Comparison of ENCODE assay signal across 8 mouse cellular contexts in the genomic region with DNA sequence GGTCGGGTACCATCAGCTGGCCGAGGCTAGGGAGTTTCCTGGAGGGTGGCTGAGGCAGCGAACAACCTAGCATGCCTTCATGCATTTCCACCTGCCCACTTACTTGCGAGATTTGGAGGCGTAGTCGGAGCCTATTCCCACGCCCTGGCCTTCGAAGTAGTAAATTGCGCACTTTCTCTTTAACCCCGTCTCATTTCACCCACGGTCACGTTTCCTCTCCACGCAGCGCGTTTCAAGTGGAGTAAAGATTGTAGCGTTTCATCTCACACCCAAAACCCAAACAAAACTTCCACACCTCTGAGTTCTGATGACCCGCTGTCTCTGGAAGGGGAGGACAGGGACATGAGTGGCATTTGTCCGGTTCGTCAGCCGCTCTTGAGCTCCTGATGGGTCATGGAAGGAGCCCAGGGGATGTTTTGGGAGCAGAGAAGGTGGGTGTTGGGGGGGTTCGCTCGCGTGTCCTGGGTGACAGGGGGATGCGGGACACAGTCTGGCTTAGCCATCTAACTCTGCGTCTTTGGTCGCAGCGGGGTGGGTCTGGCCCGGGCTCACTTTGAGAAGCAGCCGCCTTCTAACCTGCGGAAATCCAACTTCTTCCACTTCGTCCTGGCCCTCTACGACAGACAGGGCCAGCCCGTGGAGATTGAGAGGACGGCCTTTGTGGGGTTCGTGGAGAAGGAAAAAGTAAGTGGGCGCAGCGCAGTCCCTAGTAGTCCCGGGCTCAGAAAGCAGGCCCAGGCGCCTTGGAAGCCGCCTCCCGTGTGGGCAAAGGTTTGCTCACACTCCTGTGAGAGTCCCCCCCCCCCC. TPM values are rescaled to one million over a fixed set of nuclear protein-coding genes. Genes with fewer than 3 reads are reported as not detected.
DNase-seq lines count a peak whose midpoint lies in the region; ATAC-seq and TF ChIP-seq lines count a peak whose summit lies in the region.

No protein-coding gene starts in this region.

- no peak for ATAC-seq in embryonic facial prominence, embryonic 13.5 days (ENCODE audit: insufficient number of reproducible peaks, insufficient read depth, low FRiP score, low TSS enrichment, low read depth)
- ATAC-seq in liver, postnatal 0 days: no peak
- ATAC-seq in activated CD4-positive, CD25-positive, alpha-beta regulatory T cell, adult 4 months: no peak

- peak overlapping the region; percentile 79 for H3K9ac ChIP-seq in embryonic facial prominence, embryonic 13.5 days
- H3K9ac ChIP-seq in liver, postnatal 0 days (replicated peaks): peak overlapping the region; percentile 30

- no peak for TF ChIP-seq CTCF in testis, adult 2 months (IDR thresholded peaks at IDR 0.05; ENCODE audit: control insufficient read depth, insufficient read depth, insufficient replicate concordance, low read depth, low read length)
- TF ChIP-seq CTCF in liver, postnatal 0 days (IDR thresholded peaks at IDR 0.05; ENCODE audit: low read depth): no peak

- peaks cover 8% of the 10 kb centered on the region; the same call in 1 of the 2 replicates for H3K4me1 ChIP-seq in testis, adult 2 months (ENCODE audit: control insufficient read depth, insufficient read depth, low read length)
- peaks cover 28% of the 10 kb centered on the region for H3K4me1 ChIP-seq in embryonic facial prominence, embryonic 13.5 days
- no peaks in the 10 kb centered on the region for H3K4me1 ChIP-seq in liver, postnatal 0 days (ENCODE audit: insufficient read depth)

- H3K9me3 ChIP-seq in embryonic facial prominence, embryonic 13.5 days: no peaks in the 10 kb centered on the region
- no peaks in the 10 kb centered on the region for H3K9me3 ChIP-seq in liver, postnatal 0 days (ENCODE audit: low read length)

- H3K27ac ChIP-seq in testis, adult 2 months (ENCODE audit: control insufficient read depth, insufficient read depth, low read depth, low read length): peak overlapping the region; percentile 40
- H3K27ac ChIP-seq in embryonic facial prominence, embryonic 13.5 days: 0 out of 2 replicates have a peak overlapping the region, but pooled peaks have one; percentile 48
- H3K27ac ChIP-seq in liver, postnatal 0 days (ENCODE audit: low read depth): no peak overlapping the region

- TF ChIP-seq POLR2A in testis, adult 2 months (IDR thresholded peaks at IDR 0.05; ENCODE audit: control insufficient read depth, low read depth, low read length): no peak

- 4% methylated on average over 41 of the region's 41 CpGs for WGBS in embryonic facial prominence, embryonic 13.5 days
- 5% methylated on average over 41 of the region's 41 CpGs for WGBS in liver, postnatal 0 days (ENCODE audit: insufficient replicate concordance)

- no peaks in the 10 kb centered on the region; the same call in 1 of the 2 replicates for H3K27me3 ChIP-seq in testis, adult 2 months (ENCODE audit: control insufficient read depth, insufficient read depth, low read length)
- H3K27me3 ChIP-seq in embryonic facial prominence, embryonic 13.5 days: peaks cover 63% of the 10 kb centered on the region
- peaks cover 67% of the 10 kb centered on the region for H3K27me3 ChIP-seq in liver, postnatal 0 days (ENCODE audit: insufficient read depth, low read length)

- no peak for DNase-seq in testis, postnatal 14 days (ENCODE audit: low spot score)
- peak; percentile 36 for DNase-seq in heart, postnatal 4 days
- peak; percentile 14 for DNase-seq in liver, postnatal 0 days
- no peak for DNase-seq in ovary, postnatal 10 days (ENCODE audit: low spot score)
- DNase-seq in yolk sac, embryonic 10.5 days (ENCODE audit: low spot score): no peak

- peak overlapping the region; percentile 56 for H3K4me3 ChIP-seq in testis, adult 2 months (ENCODE audit: control insufficient read depth, low read depth, low read length)
- H3K4me3 ChIP-seq in embryonic facial prominence, embryonic 13.5 days: peak overlapping the region; percentile 66
- H3K4me3 ChIP-seq in liver, postnatal 0 days (ENCODE audit: low read depth, low read length): peak overlapping the region; percentile 52

- H3K36me3 ChIP-seq in testis, adult 2 months (ENCODE audit: control insufficient read depth, insufficient read depth, low read length): no peaks in the 10 kb centered on the region
- peaks cover 8% of the 10 kb centered on the region for H3K36me3 ChIP-seq in embryonic facial prominence, embryonic 13.5 days
- no peaks in the 10 kb centered on the region for H3K36me3 ChIP-seq in liver, postnatal 0 days (replicated peaks; ENCODE audit: insufficient read depth, low read length)

- peak overlapping the region; percentile 77 for H3K4me2 ChIP-seq in embryonic facial prominence, embryonic 13.5 days
- H3K4me2 ChIP-seq in liver, postnatal 0 days (ENCODE audit: low read depth, low read length): peak overlapping the region; percentile 56

- no peak for TF ChIP-seq EP300 in liver, postnatal 0 days (IDR thresholded peaks at IDR 0.05; ENCODE audit: low read depth)

RNA-seq across cellular contexts. Expression of a gene that starts 3.0 kb away (rescaled TPM):
- 1.1 and 1.2 TPM in 2 replicates for polyA plus RNA-seq in testis, adult 2 months (2012; rRNA removed)
- 69.1 and 77.2 TPM in 2 replicates for polyA plus RNA-seq in embryonic facial prominence, embryonic 13.5 days (2015; fragmentation: Nextera tagmentation; extraction: Ambion mirVana)
- total RNA-seq in heart, postnatal 4 days (2021): 10 to 100 TPM; 27.2 to 31.0 TPM
- polyA plus RNA-seq in liver, postnatal 0 days (2015; fragmentation: Nextera tagmentation; extraction: Ambion mirVana): 4.6 and 5.0 TPM in 2 replicates
- polyA plus RNA-seq in activated CD4-positive, CD25-positive, alpha-beta regulatory T cell, adult 4 months (2017; shearing (Covaris generic)): 1 to 10 TPM in 1 of 2 experiments, under 1 TPM in 1; 0.48 to 4.5 TPM

Comparison
In these comparisons a context has a peak if more than half of its experiments do, and no peak if none do; other contexts are left out.
1. DNase-seq: peak in heart, postnatal 4 days (single experiment) and liver, postnatal 0 days (single experiment); none in testis, postnatal 14 days (single experiment), ovary, postnatal 10 days (single experiment) and yolk sac, embryonic 10.5 days (single experiment).
2. RNA of a gene that starts 3.0 kb away (polyA plus RNA-seq): 69.1 to 77.2 TPM in embryonic facial prominence, embryonic 13.5 days; 4.6 to 5.0 TPM in liver, postnatal 0 days, 0.48 to 4.5 TPM in activated CD4-positive, CD25-positive, alpha-beta regulatory T cell, adult 4 months and 1.1 to 1.2 TPM in testis, adult 2 months; every median in the first group is over 10 times any median in the second.
3. Peak in every context shown above with its lines, with median percentiles within 50 percentile points of each other: H3K4me3 ChIP-seq.